Mouse (Mus musculus) small intestine, adult 2 months (tissue): Measurements from ENCODE around the gene Aaas. TPM values are rescaled to one million over a fixed set of nuclear protein-coding genes. Genes with fewer than 3 reads are reported as not detected.

ENCODE experiments used
- H3K27ac ChIP-seq: fragments of 200-500 bp; 2 replicates; pipeline ENCODE4 v1.5.1; 2012; ENCODE audit warnings: low read depth, low read length, control low read depth, inconsistent platforms; ENCODE audit not compliant: insufficient read depth
- H3K27me3 ChIP-seq: fragments of 200-500 bp; 2 replicates; pipeline ENCODE4 v1.6.1; 2012; ENCODE audit warnings: mild to moderate bottlenecking, moderate library complexity, low read length, inconsistent platforms; ENCODE audit not compliant: control insufficient read depth, insufficient read depth
- H3K36me3 ChIP-seq: fragments of 200-500 bp; 2 replicates; pipeline ENCODE4 v1.6.1; 2012; ENCODE audit warnings: mild to moderate bottlenecking, low read length, control low read depth, inconsistent platforms; ENCODE audit not compliant: control insufficient read depth, insufficient read depth
- H3K4me1 ChIP-seq: fragments of 200-500 bp; 2 replicates; pipeline ENCODE4 v1.6.1; 2012; ENCODE audit warnings: low read length, inconsistent platforms, mixed read lengths; ENCODE audit not compliant: control insufficient read depth, insufficient read depth, insufficient read length
- H3K4me3 ChIP-seq: fragments of 200-500 bp; 2 replicates; pipeline ENCODE4 v1.5.1; 2012; ENCODE audit warnings: low read depth, mild to moderate bottlenecking, control low read depth, inconsistent platforms, low read length, moderate library complexity
- CTCF ChIP-seq: fragments of 200-500 bp; IDR thresholded peaks from 2 replicates; pipeline ENCODE4 v1.5.1; 2012; ENCODE audit warnings: low read depth, mild to moderate bottlenecking, control low read depth, inconsistent platforms, low read length, moderate library complexity, mixed read lengths; ENCODE audit not compliant: insufficient replicate concordance, insufficient read length; ENCODE audit errors: extremely low read depth
- POLR2A ChIP-seq: fragments of 200-500 bp; IDR thresholded peaks from 2 replicates; pipeline ENCODE4 v1.6.1; 2012; ENCODE audit warnings: low read depth, mild to moderate bottlenecking, control low read depth, inconsistent platforms, low read length, moderate library complexity
- WGBS: fragments of 180-500 bp; shearing (Covaris S2); methylation state at CpG from one replicate; pipeline ENCODE4 v1.1.7; 2018; 5-methylcytosine and 5-hydroxymethylcytosine counted together
- polyA plus RNA-seq: library from polyadenylated mRNA; depleted of rRNA; stranded (reverse); fragments of >200 nt; gene quantifications from 2 replicates; pipeline ENCODE4 v1.2.3, GENCODE M21; 2012; rRNA removed

Aaas gene
- polyA plus RNA-seq, 1 experiment, result 20.3 TPM

GRCm38 (mm10) chr15:102296368-102297006 lies 54.1 kb downstream of the Aaas start:
- no peaks in the 10 kb centered on the region for H3K27me3 ChIP-seq
- 4% methylated on average over 24 of the region's 24 CpGs for WGBS
- no peaks in the 10 kb centered on the region for H3K4me1 ChIP-seq
- no peaks in the 10 kb centered on the region; the same call in 1 of the 2 replicates for H3K36me3 ChIP-seq
- TF ChIP-seq POLR2A (no peak), CTCF (no peak)
- H3K4me3 ChIP-seq, result peak overlapping the region; percentile 77
- no peak overlapping the region for H3K27ac ChIP-seq

GRCm38 (mm10) chr15:102295633-102296367 lies 54.8 kb downstream of the Aaas start, which contains the start of gene Espl1:
Gene Espl1 (plus strand): TSS chr15:102296266.
- no peak within 1 kb of the TSS for H3K27ac ChIP-seq
- no peaks in the 10 kb centered on the region for H3K27me3 ChIP-seq
- 5% methylated on average over 25 of the region's 25 CpGs for WGBS
- no peaks in the 10 kb centered on the region for H3K4me1 ChIP-seq
- peak within 1 kb of the TSS; percentile 77 for H3K4me3 ChIP-seq
- peak; percentile 24; the same call in 1 of the 2 replicates for TF ChIP-seq POLR2A
- no peak for TF ChIP-seq CTCF
- H3K36me3 ChIP-seq, result no peaks in the 10 kb centered on the region; the same call in 1 of the 2 replicates

Other genes starting within 250 kb of the Aaas start
- gene Spryd3, start 214.5 kb downstream of the Aaas start, polyA plus RNA-seq, result 22.7 and 48.8 TPM in 2 replicates
- gene Igfbp6, start 206.4 kb downstream of the Aaas start, polyA plus RNA-seq, result 5.4 and 22.3 TPM in 2 replicates
- 94.1 and 454 TPM in 2 replicates for gene Soat2, start 200.2 kb downstream of the Aaas start, polyA plus RNA-seq
- gene Zfp740, start 147.5 kb downstream of the Aaas start, polyA plus RNA-seq, result 5.7 and 13.4 TPM in 2 replicates
- gene Csad, start 146.0 kb downstream of the Aaas start, polyA plus RNA-seq, result 12.7 and 21.1 TPM in 2 replicates
- 16.4 and 23.2 TPM in 2 replicates for gene Itgb7, start 118.8 kb downstream of the Aaas start, polyA plus RNA-seq
- 5.9 and 6.7 TPM in 2 replicates for gene Rarg, start 93.3 kb downstream of the Aaas start, polyA plus RNA-seq
- gene Gm9918, start 80.2 kb downstream of the Aaas start, polyA plus RNA-seq, result not detected in 2 replicates
- 38.0 and 67.0 TPM in 2 replicates for gene Mfsd5, start 71.3 kb downstream of the Aaas start, polyA plus RNA-seq
- 3.6 and 5.8 TPM in 2 replicates for gene Espl1, start 54.5 kb downstream of the Aaas start, polyA plus RNA-seq
- 41.8 and 47.8 TPM in 2 replicates for gene Pfdn5, start 24.7 kb downstream of the Aaas start, polyA plus RNA-seq
- gene Myg1, start 19.1 kb downstream of the Aaas start, polyA plus RNA-seq, result 15.9 and 30.0 TPM in 2 replicates
- not detected in 2 replicates for gene Sp7, start 16.4 kb upstream of the Aaas start, polyA plus RNA-seq
- gene Sp1, start 55.4 kb upstream of the Aaas start, polyA plus RNA-seq, result 7.0 and 13.8 TPM in 2 replicates
- 0.18 and 2.7 TPM in 2 replicates for gene Amhr2, start 94.6 kb upstream of the Aaas start, polyA plus RNA-seq
- gene Prr13, start 108.3 kb upstream of the Aaas start, polyA plus RNA-seq, result 351 and 585 TPM in 2 replicates
- gene Pcbp2, start 119.8 kb upstream of the Aaas start, polyA plus RNA-seq, result 215 and 442 TPM in 2 replicates
- not detected in 2 replicates for gene Gm10337, start 153.0 kb upstream of the Aaas start, polyA plus RNA-seq
- gene Map3k12, start 166.3 kb upstream of the Aaas start, polyA plus RNA-seq, result 1.4 and 2.1 TPM in 2 replicates
- 43.2 and 71.1 TPM in 2 replicates for gene Tarbp2, start 167.4 kb upstream of the Aaas start, polyA plus RNA-seq
- gene Npff, start 174.2 kb upstream of the Aaas start, polyA plus RNA-seq, result 2.3 and 2.7 TPM in 2 replicates